Mouse (Mus musculus) liver, embryonic 14.5 days (tissue): Measurements from ENCODE around the gene Pkd1.

Source experiments
- CTCF ChIP-seq: IDR thresholded peaks from 2 replicates; pipeline ENCODE4 v1.5.1; 2016; ENCODE audit warnings: antibody characterized with exemption, low read depth, control low read depth
- EP300 ChIP-seq: IDR thresholded peaks from 2 replicates; pipeline ENCODE4 v1.6.1; 2016; ENCODE audit warnings: antibody characterized with exemption, low read depth

GRCm38 (mm10) chr17:24610711-24611110 is 61.1 kb downstream of the Pkd1 start:
- 0 out of 2 replicates have a peak, but pooled peaks have one; percentile 38 for TF ChIP-seq EP300
- TF ChIP-seq CTCF = no peak
